Mouse (Mus musculus): Measurements from ENCODE around the gene Ddit4l.

GRCm38 (mm10) chr3:137636571-137636970, 15.2 kb downstream of the Ddit4l start:
- TF ChIP-seq CTCF (IDR thresholded peaks at IDR 0.05; ENCODE audit: low read depth) (no peak), EP300 (IDR thresholded peaks at IDR 0.05; ENCODE audit: low read depth) (no peak)

Measured in liver, embryonic 14.5 days (tissue).